Mouse (Mus musculus) naive thymus-derived CD4-positive, alpha-beta T cell, adult 2 months (primary cell): ENCODE results near the gene Akr1c6.
"Not testable (repeated sequence)": the region's sequence is repeated elsewhere in the genome, so short reads cannot be mapped to it uniquely, and the experiment has no call there.

Experiments used
- DNase-seq: peaks from one replicate; pipeline ENCODE4 v3.0.0-alpha.2; 2011; ENCODE audit warnings: low read depth

Gene Akr1c6

GRCm38 (mm10) chr13:4434006-4434405, at the start of gene Akr1c6:
Gene Akr1c6, plus strand, starts transcription at chr13:4434306.
- no peak for DNase-seq

- DNase-seq = no peak
Measured at GRCm38 (mm10) chr13:4384918-4385317, 49.2 kb upstream of the Akr1c6 start.

DNA sequence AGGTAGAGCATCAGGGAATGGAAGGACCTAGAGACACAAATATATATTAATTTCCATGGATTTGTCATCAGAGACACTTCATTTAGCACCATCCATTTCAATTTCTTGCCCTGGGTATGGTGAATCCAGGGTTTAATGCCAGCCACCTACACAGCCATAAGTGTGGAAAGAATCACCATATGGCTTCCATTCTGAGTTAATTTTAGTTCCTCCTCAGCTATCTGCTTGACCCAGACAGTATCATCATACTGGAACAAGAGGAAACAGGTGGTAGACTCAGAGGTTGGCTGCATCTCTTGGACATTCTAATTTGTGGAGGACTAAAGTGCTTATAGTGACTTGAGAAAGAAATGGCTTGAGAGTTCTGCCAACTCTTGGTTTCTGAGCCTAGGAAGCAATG, 48.6 kb upstream of the Akr1c6 start:
- DNase-seq = no peak

GRCm38 (mm10) chr13:4388762-4389446, 45.2 kb upstream of the Akr1c6 start:
- DNase-seq = no peak

- DNase-seq = not testable (repeated sequence)
Measured at GRCm38 (mm10) chr13:4400360-4400759, 33.7 kb upstream of the Akr1c6 start.

DNA sequence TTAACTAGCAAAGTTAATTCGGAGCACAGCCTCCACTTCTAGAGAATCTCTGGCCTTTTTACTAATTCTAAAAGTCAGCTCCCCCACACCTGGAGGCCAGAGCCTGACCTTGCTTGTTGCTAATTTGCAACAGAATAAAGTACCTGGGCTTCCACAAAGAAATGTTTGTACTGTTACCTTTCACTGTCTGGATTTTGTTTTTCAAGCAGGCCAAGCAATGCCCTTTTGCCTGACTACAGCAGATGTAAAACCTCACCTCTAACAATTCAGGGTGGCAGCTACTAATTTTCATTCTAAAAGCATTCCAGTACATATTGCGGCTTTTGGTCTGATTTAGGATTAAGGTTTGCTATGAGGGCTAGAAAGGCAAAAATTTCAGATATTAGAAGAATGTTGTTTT, 33.3 kb upstream of the Akr1c6 start:
- no peak for DNase-seq

DNA sequence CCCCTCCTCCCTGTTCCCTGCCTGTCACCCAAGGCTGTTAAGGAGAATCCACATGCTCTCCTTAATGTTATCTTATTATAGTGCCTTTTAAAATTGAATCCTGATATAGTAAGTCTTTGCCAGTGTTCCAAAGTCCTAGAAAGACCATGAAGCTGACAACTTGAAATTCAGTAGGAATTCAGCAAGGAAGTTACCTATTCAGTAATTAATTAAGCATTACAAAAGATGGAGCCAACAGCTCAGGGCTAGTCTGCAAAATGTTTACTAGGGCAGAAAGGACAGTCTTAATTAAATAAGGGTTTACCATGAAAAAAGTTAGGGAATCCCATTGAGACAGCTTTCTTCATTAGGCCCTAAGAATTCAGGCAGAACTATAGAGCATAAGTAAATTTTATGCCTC, 31.9 kb upstream of the Akr1c6 start:
- DNase-seq = no peak

GRCm38 (mm10) chr13:4404726-4405125, 29.4 kb upstream of the Akr1c6 start:
- DNase-seq = no peak

- DNase-seq = no peak
Measured at GRCm38 (mm10) chr13:4406771-4407170, 27.3 kb upstream of the Akr1c6 start.

- DNase-seq = no peak
Measured at GRCm38 (mm10) chr13:4428558-4428957, 5.5 kb upstream of the Akr1c6 start.

DNA sequence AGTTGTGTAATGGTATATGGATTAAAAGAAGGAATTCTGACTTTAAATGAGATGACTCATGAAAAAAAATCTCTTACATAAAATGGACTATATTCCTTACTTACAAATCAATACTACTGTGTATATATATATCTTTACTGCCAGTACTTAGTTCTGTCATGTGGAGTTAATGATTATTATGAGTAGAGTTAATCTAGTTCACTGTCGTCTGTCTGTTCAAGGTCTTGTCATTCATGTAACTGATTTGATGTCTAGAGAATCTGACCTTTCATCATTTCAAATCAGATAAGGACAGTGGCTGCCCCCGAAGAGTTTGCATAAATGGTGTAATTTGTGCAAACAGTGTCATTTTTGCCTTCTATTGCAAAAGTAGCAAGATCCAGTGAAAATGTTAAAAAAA, 5.1 kb upstream of the Akr1c6 start:
- no peak for DNase-seq

- no peak for DNase-seq
Measured at GRCm38 (mm10) chr13:4431129-4431528, 3.0 kb upstream of the Akr1c6 start.

GRCm38 (mm10) chr13:4465641-4466040, 31.5 kb downstream of the Akr1c6 start:
- no peak for DNase-seq

- DNase-seq = no peak
Measured at GRCm38 (mm10) chr13:4467896-4468295, 33.8 kb downstream of the Akr1c6 start.
